Mouse (Mus musculus) MEL (cell line): ENCODE results near the gene Nop2. TPM values are rescaled to one million over a fixed set of nuclear protein-coding genes. Genes with fewer than 3 reads are reported as not detected.

Experiments used
- DNase-seq: peaks from one replicate; pipeline ENCODE4 v3.0.0; 2011; ENCODE audit warnings: low read depth, low spot score
- H3K27ac ChIP-seq: 2 replicates; pipeline ENCODE4 v1.5.1; 2012; ENCODE audit warnings: low read depth, mild to moderate bottlenecking, control low read depth, low read length, moderate library complexity; ENCODE audit not compliant: control insufficient read depth
- H3K27me3 ChIP-seq, 2 experiments: fragments of 150-350 bp in 1 of 2; sonication (generic) in 1 of 2; 2 replicates each; pipeline ENCODE4 v1.6.1; 2012; ENCODE audit warnings: low read length in 2 of 2, mild to moderate bottlenecking in 2 of 2, improper control_type of control experiment in 1 of 2, moderate library complexity in 1 of 2; ENCODE audit not compliant: insufficient read depth in 2 of 2, control insufficient read depth in 1 of 2
- H3K36me3 ChIP-seq, 2 experiments: 2 replicates each; pipeline ENCODE4 v1.6.1; 2012 to 2014; ENCODE audit warnings: low read length in 2 of 2, improper control_type of control experiment in 1 of 2, inconsistent platforms in 1 of 2, mild to moderate bottlenecking in 1 of 2; ENCODE audit not compliant: insufficient read depth in 2 of 2, control insufficient read depth in 1 of 2
- H3K4me1 ChIP-seq, 2 experiments: fragments of 150-350 bp in 1 of 2; sonication (generic) in 1 of 2; 2 replicates each; pipeline ENCODE4 v1.6.1; 2012; ENCODE audit warnings: low read length in 2 of 2, improper control_type of control experiment in 1 of 2, mild to moderate bottlenecking in 1 of 2; ENCODE audit not compliant: insufficient read depth in 2 of 2, control insufficient read depth in 1 of 2
- H3K4me3 ChIP-seq, 2 experiments: fragments of 150-350 bp in 1 of 2; sonication (generic) in 1 of 2; 2 replicates each; pipeline ENCODE4 v1.5.1; 2012; ENCODE audit warnings: low read depth in 2 of 2, low read length in 2 of 2, mild to moderate bottlenecking in 2 of 2, moderate library complexity in 2 of 2, control low read depth in 1 of 2, improper control_type of control experiment in 1 of 2; ENCODE audit not compliant: control insufficient read depth in 1 of 2, insufficient read depth in 1 of 2
- H3K79me2 ChIP-seq: 2 replicates; pipeline ENCODE4 v1.6.1; 2012; ENCODE audit warnings: mild to moderate bottlenecking, low read length, moderate library complexity; ENCODE audit not compliant: control insufficient read depth, poor library complexity, insufficient read depth
- H3K9ac ChIP-seq: 2 replicates; pipeline ENCODE4 v1.6.1; 2012; ENCODE audit warnings: low read depth, mild to moderate bottlenecking, control low read depth, low read length, moderate library complexity; ENCODE audit not compliant: control insufficient read depth, poor library complexity, severe bottlenecking
- H3K9me3 ChIP-seq: fragments of 150-350 bp; sonication (generic); replicated peaks from 2 replicates; pipeline ENCODE4 v1.6.1; 2012; ENCODE audit warnings: mild to moderate bottlenecking, low read length, improper control_type of control experiment, moderate library complexity; ENCODE audit not compliant: insufficient read depth
- CHD1 ChIP-seq: IDR thresholded peaks from 2 replicates; pipeline ENCODE4 v1.6.1; 2012; ENCODE audit warnings: low read depth, mild to moderate bottlenecking, inconsistent platforms, low read length, improper control_type of control experiment
- CHD2 ChIP-seq: IDR thresholded peaks from 2 replicates; pipeline ENCODE4 v1.6.1; 2011; ENCODE audit warnings: low read length, improper control_type of control experiment
- CTCF ChIP-seq, 3 experiments: IDR thresholded peaks in 2 of 3; conservative IDR thresholded peaks in 1 of 3; 2 replicates each; pipeline ENCODE4 v1.5.1; 2011 to 2012; ENCODE audit warnings: low read length in 3 of 3, low read depth in 2 of 3, mild to moderate bottlenecking in 2 of 3, improper control_type of control experiment in 1 of 3, inconsistent platforms in 1 of 3, mixed read lengths in 1 of 3, moderate library complexity in 1 of 3; ENCODE audit not compliant: control insufficient read depth in 1 of 3, insufficient read depth in 1 of 3, poor library complexity in 1 of 3, severe bottlenecking in 1 of 3
- E2F4 ChIP-seq: IDR thresholded peaks from 2 replicates; pipeline ENCODE4 v1.6.1; 2011; ENCODE audit warnings: low read depth, low read length, improper control_type of control experiment, borderline replicate concordance
- ELF1 ChIP-seq: IDR thresholded peaks from 2 replicates; pipeline ENCODE4 v1.6.1; 2014; ENCODE audit warnings: low read depth, mild to moderate bottlenecking, inconsistent platforms, low read length, improper control_type of control experiment, moderate library complexity
- ETS1 ChIP-seq: IDR thresholded peaks from 2 replicates; pipeline ENCODE4 v1.6.1; 2012; ENCODE audit warnings: low read depth, mild to moderate bottlenecking, inconsistent platforms, low read length, improper control_type of control experiment, moderate library complexity
- GABPA ChIP-seq: IDR thresholded peaks from 2 replicates; pipeline ENCODE4 v1.6.1; 2012; ENCODE audit warnings: low read depth, mild to moderate bottlenecking, inconsistent platforms, low read length, improper control_type of control experiment, moderate library complexity
- GATA1 ChIP-seq: IDR thresholded peaks from 2 replicates; pipeline ENCODE4 v1.6.1; 2011; ENCODE audit warnings: low read depth, low read length, improper control_type of control experiment
- HCFC1 ChIP-seq: IDR thresholded peaks from 2 replicates; pipeline ENCODE4 v1.6.1; 2012; ENCODE audit warnings: low read depth, mild to moderate bottlenecking, inconsistent platforms, low read length, improper control_type of control experiment, moderate library complexity
- JUND ChIP-seq: IDR thresholded peaks from 2 replicates; pipeline ENCODE4 v1.6.1; 2011; ENCODE audit warnings: low read depth, mild to moderate bottlenecking, improper control_type of control experiment, low read length
- KAT2A ChIP-seq: conservative IDR thresholded peaks from 2 replicates; pipeline ENCODE4 v1.6.1; 2012; ENCODE audit warnings: low read depth, low read length, improper control_type of control experiment, inconsistent platforms
- MAFK ChIP-seq: IDR thresholded peaks from 2 replicates; pipeline ENCODE4 v1.6.1; 2011; ENCODE audit warnings: low read depth, mild to moderate bottlenecking, low read length, improper control_type of control experiment, borderline replicate concordance
- MEF2A ChIP-seq: IDR thresholded peaks from 2 replicates; pipeline ENCODE4 v1.6.1; 2014; ENCODE audit warnings: low read depth, mild to moderate bottlenecking, inconsistent platforms, low read length, improper control_type of control experiment; ENCODE audit not compliant: poor library complexity, insufficient replicate concordance, severe bottlenecking; ENCODE audit errors: extremely low read depth
- MYC ChIP-seq: IDR thresholded peaks from 2 replicates; pipeline ENCODE4 v1.6.1; 2011; ENCODE audit warnings: low read depth, mild to moderate bottlenecking, low read length, improper control_type of control experiment, moderate library complexity
- NELFE ChIP-seq: IDR thresholded peaks from 2 replicates; pipeline ENCODE4 v1.6.1; 2011; ENCODE audit warnings: low read depth, low read length, improper control_type of control experiment
- NRF1 ChIP-seq: IDR thresholded peaks from 2 replicates; pipeline ENCODE4 v1.6.1; 2014; ENCODE audit warnings: low read depth, mild to moderate bottlenecking, inconsistent platforms, low read length, improper control_type of control experiment, moderate library complexity; ENCODE audit not compliant: poor library complexity, insufficient read depth, severe bottlenecking
- POLR2A ChIP-seq, 2 experiments: IDR thresholded peaks; 2 replicates each; pipeline ENCODE4 v1.6.1; 2011 to 2012; ENCODE audit warnings: low read length in 2 of 2, mild to moderate bottlenecking in 2 of 2, control low read depth in 1 of 2, improper control_type of control experiment in 1 of 2, low read depth in 1 of 2, moderate library complexity in 1 of 2; ENCODE audit not compliant: control insufficient read depth in 1 of 2, insufficient read depth in 1 of 2, poor library complexity in 1 of 2
- POLR2AphosphoS2 ChIP-seq: IDR thresholded peaks from 2 replicates; pipeline ENCODE4 v1.6.1; 2011; ENCODE audit warnings: low read length, improper control_type of control experiment
- RAD21 ChIP-seq: IDR thresholded peaks from 2 replicates; pipeline ENCODE4 v1.6.1; 2011; ENCODE audit warnings: mild to moderate bottlenecking, low read depth, low read length, improper control_type of control experiment
- RCOR1 ChIP-seq: IDR thresholded peaks from 2 replicates; pipeline ENCODE4 v1.6.1; 2012; ENCODE audit warnings: low read depth, mild to moderate bottlenecking, inconsistent platforms, low read length, improper control_type of control experiment
- SMC3 ChIP-seq: IDR thresholded peaks from 2 replicates; pipeline ENCODE4 v1.6.1; 2011; ENCODE audit warnings: low read depth, low read length, improper control_type of control experiment
- TAL1 ChIP-seq: IDR thresholded peaks from 2 replicates; pipeline ENCODE4 v1.6.1; 2012; ENCODE audit warnings: mild to moderate bottlenecking, inconsistent platforms, low read length, moderate library complexity, mixed read lengths
- TBP ChIP-seq: IDR thresholded peaks from 2 replicates; pipeline ENCODE4 v1.8.0; 2011; ENCODE audit warnings: low read depth, low read length, improper control_type of control experiment
- UBTF ChIP-seq: IDR thresholded peaks from 2 replicates; pipeline ENCODE4 v1.6.1; 2012; ENCODE audit warnings: low read depth, mild to moderate bottlenecking, inconsistent platforms, low read length, improper control_type of control experiment, moderate library complexity, borderline replicate concordance; ENCODE audit not compliant: insufficient read depth
- USF1 ChIP-seq: IDR thresholded peaks from 2 replicates; pipeline ENCODE4 v1.6.1; 2014; ENCODE audit warnings: low read depth, mild to moderate bottlenecking, inconsistent platforms, low read length, improper control_type of control experiment, moderate library complexity
- ZNF384 ChIP-seq: IDR thresholded peaks from 2 replicates; pipeline ENCODE4 v1.6.1; 2012; ENCODE audit warnings: low read depth, mild to moderate bottlenecking, inconsistent platforms, low read length, improper control_type of control experiment
- polyA plus RNA-seq, 2 experiments: library from polyadenylated mRNA; stranded (reverse) in 1 of 2; unstranded in 1 of 2; fragments of >175 nt in 1 of 2; fragments of >200 nt in 1 of 2; gene quantifications; 2 replicates each; pipeline versions ENCODE4 v1.2.1 to v1.2.4; 2012; ENCODE audit warnings: low replicate concordance in 2 of 2, low read depth in 1 of 2; ENCODE audit not compliant: insufficient read length in 2 of 2, insufficient read depth in 1 of 2, missing spikeins in 1 of 2
- total RNA-seq: library from RNA; depleted of rRNA; stranded (reverse); fragments of 300-350 nt; gene quantifications from 2 replicates; pipeline ENCODE4 v1.2.3, GENCODE M21; 2012

The Nop2 gene
- total and polyA plus RNA-seq, 3 experiments: 221 to 337 (median 263) TPM

GRCm38 (mm10) chr6:125110927-125111326 is 20.8 kb upstream of the Nop2 start:
- no peak overlapping the region for H3K4me3 ChIP-seq
- no peak overlapping the region for H3K9ac ChIP-seq
- no peak overlapping the region for H3K27ac ChIP-seq
- no peaks in the 10 kb centered on the region for H3K27me3 ChIP-seq
- H3K79me2 ChIP-seq: no peaks in the 10 kb centered on the region
- H3K9me3 ChIP-seq: no peaks in the 10 kb centered on the region
- peak; percentile 35 for TF ChIP-seq RAD21
- no peak for TF ChIP-seq JUND
- no peak for TF ChIP-seq USF1
- no peak for TF ChIP-seq KAT2A
- TF ChIP-seq SMC3: peak; percentile 65
- no peak for TF ChIP-seq CHD2
- peak; percentile 78 for TF ChIP-seq MYC
- 0 out of 2 replicates have a peak, but pooled peaks have one; percentile 15 for TF ChIP-seq ETS1
- no peak for TF ChIP-seq RCOR1
- TF ChIP-seq GABPA: no peak
- TF ChIP-seq HCFC1: no peak
- no peak for TF ChIP-seq MEF2A
- no peak for TF ChIP-seq UBTF
- no peak for TF ChIP-seq MAFK
- no peak; a peak in 1 of 4 replicates for TF ChIP-seq POLR2A (IDR thresholded peaks at IDR 0.05; ENCODE audit: control insufficient read depth in 1 of 2, insufficient read depth in 1 of 2, low read depth in 1 of 2, low read length in 2 of 2, poor library complexity in 1 of 2)
- no peak for TF ChIP-seq NRF1
- no peak for TF ChIP-seq POLR2AphosphoS2
- TF ChIP-seq E2F4: no peak
- TF ChIP-seq ZNF384: no peak
- TF ChIP-seq CTCF (IDR thresholded peaks at IDR 0.05 in 2 of 3, conservative IDR thresholded peaks at IDR 0.05 in 1 of 3; ENCODE audit: control insufficient read depth in 1 of 3, insufficient read depth in 1 of 3, low read depth in 2 of 3, low read length in 3 of 3, poor library complexity in 1 of 3, severe bottlenecking in 1 of 3): peak; percentile 62 to 70 (median 69)
- TF ChIP-seq CHD1: no peak
- TF ChIP-seq GATA1: no peak
- TF ChIP-seq ELF1: no peak
- no peak for TF ChIP-seq NELFE
- TF ChIP-seq TAL1: no peak
- TF ChIP-seq TBP: no peak
- DNase-seq: peak; percentile 79
- H3K4me1 ChIP-seq: no peaks in the 10 kb centered on the region
- peaks cover 0 to 54% of the 10 kb centered on the region in 2 experiments; a peak in 2 of 4 replicates for H3K36me3 ChIP-seq
